Mouse (Mus musculus) brain, embryonic 14.5 days (tissue): ENCODE results near the gene Kcnf1. TPM values are rescaled to one million over a fixed set of nuclear protein-coding genes. Genes with fewer than 3 reads are reported as not detected.
"Not testable (repeated sequence)": the region's sequence is repeated elsewhere in the genome, so short reads cannot be mapped to it uniquely, and the experiment has no call there.

Experiments used
- DNase-seq: peaks from one replicate; pipeline ENCODE4 v3.0.0-alpha.2; 2011; ENCODE audit warnings: low read depth
- CTCF ChIP-seq: fragments of 200-500 bp; IDR thresholded peaks from 2 replicates; pipeline ENCODE4 v1.5.1; 2012; ENCODE audit warnings: inconsistent platforms, mild to moderate bottlenecking, moderate library complexity, borderline replicate concordance; ENCODE audit not compliant: insufficient read depth, insufficient read length; ENCODE audit errors: extremely low read depth
- POLR2A ChIP-seq: fragments of 200-500 bp; IDR thresholded peaks from 2 replicates; pipeline ENCODE4 v1.6.1; 2012; ENCODE audit warnings: mild to moderate bottlenecking, inconsistent platforms, borderline replicate concordance; ENCODE audit not compliant: poor library complexity, insufficient read depth, insufficient read length, severe bottlenecking; ENCODE audit errors: extremely low read depth
- polyA plus RNA-seq: library from polyadenylated mRNA; depleted of rRNA; stranded (reverse); fragments of >200 nt; gene quantifications from 2 replicates; pipeline ENCODE4 v1.2.3, GENCODE M21; 2012; rRNA removed

The Kcnf1 gene
- polyA plus RNA-seq, 1 experiment, result 6.4 TPM

GRCm38 (mm10) chr12:17134546-17135096 is 42.1 kb downstream of the Kcnf1 start:
- TF ChIP-seq CTCF, result no peak
- no peak for TF ChIP-seq POLR2A
- DNase-seq, result no peak

- no peak for DNase-seq
- TF ChIP-seq CTCF, result no peak
- TF ChIP-seq POLR2A, result no peak
These were observed 44.4 kb downstream of the Kcnf1 start for GRCm38 (mm10) chr12:17132243-17132642.

GRCm38 (mm10) chr12:17131563-17131962 is 45.1 kb downstream of the Kcnf1 start:
- no peak for DNase-seq
- TF ChIP-seq CTCF, result no peak
- no peak for TF ChIP-seq POLR2A

GRCm38 (mm10) chr12:17122881-17123280 is 53.8 kb downstream of the Kcnf1 start:
- DNase-seq, result not testable (repeated sequence)

Other genes with a start within 250 kb of the Kcnf1 start
- 1.1 and 1.2 TPM in 2 replicates for gene Pqlc3, start 176.5 kb downstream of the Kcnf1 start, polyA plus RNA-seq
- 1.8 and 2.8 TPM in 2 replicates for gene 2410004P03Rik, start 165.2 kb downstream of the Kcnf1 start, polyA plus RNA-seq
- gene Pdia6, start 89.7 kb upstream of the Kcnf1 start, polyA plus RNA-seq, result 178 and 194 TPM in 2 replicates
- gene Atp6v1c2, start 152.5 kb upstream of the Kcnf1 start, polyA plus RNA-seq, result 0.21 and 0.30 TPM in 2 replicates
- 15.0 and 16.3 TPM in 2 replicates for gene Nol10, start 171.6 kb upstream of the Kcnf1 start, polyA plus RNA-seq